In the genomic region with DNA sequence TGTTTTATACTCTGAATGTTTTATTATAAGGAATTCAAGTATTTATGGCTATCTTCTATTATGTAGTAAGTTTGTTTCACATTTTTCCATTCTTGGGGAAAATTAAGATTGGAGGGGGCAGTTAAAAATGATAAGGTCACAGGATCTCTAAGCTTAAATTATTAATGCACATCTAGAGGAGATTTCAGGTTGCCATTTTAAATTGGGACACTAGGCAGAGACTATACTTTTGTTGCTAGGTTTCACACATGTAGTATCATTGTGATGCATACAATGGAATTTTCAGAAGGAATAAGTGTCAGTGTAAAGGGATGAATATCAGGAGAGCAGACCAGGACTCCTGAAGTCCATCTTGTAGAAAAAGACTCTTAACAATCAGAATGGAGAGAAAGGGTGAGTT, we compare ENCODE assay signal across 43 mouse cellular contexts. TPM values are rescaled to one million over a fixed set of nuclear protein-coding genes. Genes with fewer than 3 reads are reported as not detected.
"Had no signal": no experiment of that assay in that cellular context is flagged by ENCODE, and none has a peak within 500 bp of the region (broad histone marks: within the 10 kb centered on the region; RNA-seq: fewer than 3 reads in every experiment).

TSS of gene Cpxcr1 (plus strand) at position 301 of the 400 bp plus-strand sequence.

- H3K4me3 ChIP-seq: heart, embryonic 10.5 days; heart, embryonic 12.5 days; heart, embryonic 13.5 days; heart, embryonic 15.5 days; hindbrain, embryonic 10.5 days; hindbrain, embryonic 12.5 days; hindbrain, embryonic 13.5 days; hindbrain, embryonic 15.5 days; intestine, embryonic 15.5 days; kidney, embryonic 15.5 days; layer of hippocampus, adult 2 months had no signal

- H3K27me3 ChIP-seq: heart, embryonic 12.5 days; heart, embryonic 13.5 days; heart, embryonic 15.5 days; hindbrain, embryonic 12.5 days; hindbrain, embryonic 13.5 days; hindbrain, embryonic 15.5 days; intestine, embryonic 15.5 days; kidney, embryonic 15.5 days had no signal

- DNase-seq: heart, postnatal 10 days; heart, postnatal 14 days; heart, postnatal 36 days; heart, postnatal 4 days; kidney, adult 11 months; kidney, adult 18-20 months; kidney, adult 2 months; kidney, adult 8-10 months; kidney, adult 9 months; kidney, postnatal 10 days; kidney, postnatal 14 days; kidney, postnatal 25 days; kidney, postnatal 36 days; kidney, postnatal 4 days; layer of hippocampus, adult 9-11 months; layer of hippocampus, postnatal 36 days had no signal

- H3K36me3 ChIP-seq: heart, embryonic 10.5 days; heart, embryonic 12.5 days; heart, embryonic 13.5 days; heart, embryonic 15.5 days; hindbrain, embryonic 10.5 days; hindbrain, embryonic 12.5 days; hindbrain, embryonic 13.5 days; hindbrain, embryonic 15.5 days; intestine, embryonic 15.5 days; kidney, embryonic 15.5 days had no signal

- H3K4me1 ChIP-seq: heart, embryonic 10.5 days; heart, embryonic 12.5 days; heart, embryonic 13.5 days; heart, embryonic 15.5 days; hindbrain, embryonic 10.5 days; hindbrain, embryonic 12.5 days; hindbrain, embryonic 13.5 days; hindbrain, embryonic 15.5 days; intestine, embryonic 15.5 days; kidney, embryonic 15.5 days had no signal

- H3K27ac ChIP-seq: heart, embryonic 10.5 days; heart, embryonic 13.5 days; heart, embryonic 15.5 days; hindbrain, embryonic 10.5 days; hindbrain, embryonic 12.5 days; hindbrain, embryonic 13.5 days; hindbrain, embryonic 14.5 days; hindbrain, embryonic 15.5 days; hindbrain, postnatal 0 days; intestine, embryonic 15.5 days; kidney, embryonic 15.5 days; kidney, postnatal 0 days; layer of hippocampus, adult 2 months had no signal

RNA-seq across cellular contexts. Expression of gene Cpxcr1, which starts in this region (rescaled TPM):
- polyA plus RNA-seq: heart, embryonic 10.5 days; heart, embryonic 11.5 days; heart, embryonic 12.5 days; heart, embryonic 13.5 days; heart, embryonic 14.5 days; heart, embryonic 15.5 days; heart, embryonic 16.5 days; heart, postnatal 0 days; hindbrain, embryonic 10.5 days; hindbrain, embryonic 11.5 days; hindbrain, embryonic 12.5 days; hindbrain, embryonic 13.5 days; hindbrain, embryonic 14.5 days; hindbrain, embryonic 15.5 days; hindbrain, embryonic 16.5 days; hindbrain, postnatal 0 days; inflammation-experienced regulatory T-cells, adult 6 months; intestine, embryonic 14.5 days; intestine, embryonic 15.5 days; intestine, embryonic 16.5 days; intestine, postnatal 0 days; kidney, adult 2 months; kidney, embryonic 14.5 days; kidney, embryonic 15.5 days; kidney, embryonic 16.5 days; kidney, postnatal 0 days; large intestine, adult 2 months had no signal
